Mouse (Mus musculus): ENCODE data around the gene Rcan1. TPM values are rescaled to one million over a fixed set of nuclear protein-coding genes. Genes with fewer than 3 reads are reported as not detected.
A peak's percentile ranks its signal among the peaks of the same experiment; 100 is the strongest.

Rcan1 gene
- polyA plus RNA-seq, 1 experiment from 2014 or later = 54.7 TPM

- no peaks in the 10 kb centered on the region for H3K27me3 ChIP-seq (replicated peaks; ENCODE audit: insufficient read depth, low read length)
- no peaks in the 10 kb centered on the region for H3K36me3 ChIP-seq (ENCODE audit: insufficient read depth, low read length)
- H3K4me1 ChIP-seq (ENCODE audit: insufficient read depth, low read depth, low read length) = peaks cover 16% of the 10 kb centered on the region; the same call in 1 of the 2 replicates
- WGBS = 3% methylated on average over 10 of the region's 10 CpGs
- peak overlapping the region; percentile 93 for H3K4me2 ChIP-seq (replicated peaks; ENCODE audit: low read depth, low read length)
- no peak for ATAC-seq
- H3K9me3 ChIP-seq (ENCODE audit: low read length) = no peaks in the 10 kb centered on the region
- peak overlapping the region; percentile 75; the same call in 1 of the 2 replicates for H3K27ac ChIP-seq (ENCODE audit: low read length)
- peak overlapping the region; percentile 74 for H3K9ac ChIP-seq (replicated peaks; ENCODE audit: low read depth)
- no peak for TF ChIP-seq CTCF (IDR thresholded peaks at IDR 0.05)
- no peak for TF ChIP-seq EP300 (IDR thresholded peaks at IDR 0.05)
- peak overlapping the region; percentile 87 for H3K4me3 ChIP-seq (ENCODE audit: low read depth, low read length)
- peak; percentile 77 for DNase-seq (ENCODE audit: low spot score)
These were observed 5.4 kb downstream of the Rcan1 start for GRCm38 (mm10) chr16:92465226-92465625.

- Histone ChIP-seq H3K27me3 (replicated peaks; ENCODE audit: insufficient read depth, low read length) (no peaks in the 10 kb centered on the region), H3K9ac (replicated peaks; ENCODE audit: low read depth) (no peak overlapping the region), H3K9me3 (ENCODE audit: low read length) (no peaks in the 10 kb centered on the region), H3K4me3 (ENCODE audit: low read depth, low read length) (peak overlapping the region; percentile 87; the same call in 1 of the 2 replicates), H3K4me2 (replicated peaks; ENCODE audit: low read depth, low read length) (peak overlapping the region; percentile 93), H3K4me1 (ENCODE audit: insufficient read depth, low read depth, low read length) (peaks cover 16% of the 10 kb centered on the region; the same call in 1 of the 2 replicates), H3K36me3 (ENCODE audit: insufficient read depth, low read length) (no peaks in the 10 kb centered on the region), H3K27ac (ENCODE audit: low read length) (peak overlapping the region; percentile 68)
- ATAC-seq = no peak
- peak; percentile 84 for DNase-seq (ENCODE audit: low spot score)
- no peak for TF ChIP-seq CTCF (IDR thresholded peaks at IDR 0.05)
- peak; percentile 23 for TF ChIP-seq EP300 (IDR thresholded peaks at IDR 0.05)
- 8% methylated on average over 14 of the region's 14 CpGs for WGBS
These were observed 6.2 kb downstream of the Rcan1 start for GRCm38 (mm10) chr16:92464390-92464972.

- H3K27me3 ChIP-seq (replicated peaks; ENCODE audit: insufficient read depth, low read length) = no peaks in the 10 kb centered on the region
- H3K4me3 ChIP-seq (ENCODE audit: low read depth, low read length) = no peak overlapping the region
- no peak overlapping the region for H3K4me2 ChIP-seq (replicated peaks; ENCODE audit: low read depth, low read length)
- no peaks in the 10 kb centered on the region for H3K36me3 ChIP-seq (ENCODE audit: insufficient read depth, low read length)
- no peak for DNase-seq (ENCODE audit: low spot score)
- 67% methylated on average over 6 of the region's 6 CpGs for WGBS
- TF ChIP-seq EP300 (IDR thresholded peaks at IDR 0.05) (no peak), CTCF (IDR thresholded peaks at IDR 0.05) (no peak)
- no peak overlapping the region for H3K9ac ChIP-seq (replicated peaks; ENCODE audit: low read depth)
- H3K27ac ChIP-seq (ENCODE audit: low read length) = no peak overlapping the region
- H3K9me3 ChIP-seq (ENCODE audit: low read length) = no peaks in the 10 kb centered on the region
- peaks cover 16% of the 10 kb centered on the region; the same call in 1 of the 2 replicates for H3K4me1 ChIP-seq (ENCODE audit: insufficient read depth, low read depth, low read length)
- no peak for ATAC-seq
These were observed 9.3 kb downstream of the Rcan1 start for GRCm38 (mm10) chr16:92461412-92461811.

- Histone ChIP-seq H3K9me3 (ENCODE audit: low read length) (no peaks in the 10 kb centered on the region), H3K27ac (ENCODE audit: low read length) (no peak overlapping the region), H3K4me2 (replicated peaks; ENCODE audit: low read depth, low read length) (no peak overlapping the region), H3K9ac (replicated peaks; ENCODE audit: low read depth) (no peak overlapping the region), H3K4me3 (ENCODE audit: low read depth, low read length) (no peak overlapping the region), H3K4me1 (ENCODE audit: insufficient read depth, low read depth, low read length) (no peaks in the 10 kb centered on the region; the same call in 1 of the 2 replicates), H3K36me3 (ENCODE audit: insufficient read depth, low read length) (no peaks in the 10 kb centered on the region), H3K27me3 (replicated peaks; ENCODE audit: insufficient read depth, low read length) (no peaks in the 10 kb centered on the region)
- WGBS = 19% methylated on average over 7 of the region's 7 CpGs
- peak; percentile 92 for DNase-seq (ENCODE audit: low spot score)
- TF ChIP-seq EP300 (IDR thresholded peaks at IDR 0.05) = no peak
- peak; percentile 97 for TF ChIP-seq CTCF (IDR thresholded peaks at IDR 0.05)
- ATAC-seq = peak; percentile 76
These were observed 13.1 kb downstream of the Rcan1 start for GRCm38 (mm10) chr16:92457594-92457993.

- Histone ChIP-seq H3K9ac (replicated peaks; ENCODE audit: low read depth) (no peak overlapping the region), H3K36me3 (ENCODE audit: insufficient read depth, low read length) (no peaks in the 10 kb centered on the region), H3K4me3 (ENCODE audit: low read depth, low read length) (no peak overlapping the region), H3K27me3 (replicated peaks; ENCODE audit: insufficient read depth, low read length) (no peaks in the 10 kb centered on the region), H3K9me3 (ENCODE audit: low read length) (no peaks in the 10 kb centered on the region), H3K4me1 (ENCODE audit: insufficient read depth, low read depth, low read length) (no peaks in the 10 kb centered on the region; the same call in 1 of the 2 replicates), H3K27ac (ENCODE audit: low read length) (no peak overlapping the region), H3K4me2 (replicated peaks; ENCODE audit: low read depth, low read length) (no peak overlapping the region)
- WGBS = 87% methylated on average over 5 of the region's 5 CpGs
- DNase-seq (ENCODE audit: low spot score) = no peak
- no peak for ATAC-seq
- TF ChIP-seq EP300 (IDR thresholded peaks at IDR 0.05) (no peak), CTCF (IDR thresholded peaks at IDR 0.05) (no peak)
These were observed 14.7 kb downstream of the Rcan1 start for GRCm38 (mm10) chr16:92455969-92456368.

GRCm38 (mm10) chr16:92455488-92455887 lies 15.2 kb downstream of the Rcan1 start:
- TF ChIP-seq EP300 (IDR thresholded peaks at IDR 0.05) (no peak), CTCF (IDR thresholded peaks at IDR 0.05) (peak; percentile 38)
- Histone ChIP-seq H3K9ac (replicated peaks; ENCODE audit: low read depth) (no peak overlapping the region), H3K36me3 (ENCODE audit: insufficient read depth, low read length) (no peaks in the 10 kb centered on the region), H3K9me3 (ENCODE audit: low read length) (no peaks in the 10 kb centered on the region), H3K4me3 (ENCODE audit: low read depth, low read length) (no peak overlapping the region), H3K4me1 (ENCODE audit: insufficient read depth, low read depth, low read length) (peaks cover under 1% of the 10 kb centered on the region; the same call in 1 of the 2 replicates), H3K27me3 (replicated peaks; ENCODE audit: insufficient read depth, low read length) (no peaks in the 10 kb centered on the region), H3K4me2 (replicated peaks; ENCODE audit: low read depth, low read length) (no peak overlapping the region), H3K27ac (ENCODE audit: low read length) (no peak overlapping the region)
- WGBS = 71% methylated on average over 8 of the region's 8 CpGs
- DNase-seq (ENCODE audit: low spot score) (no peak), ATAC-seq (no peak)
